Mouse (Mus musculus) heart, adult 2 months (tissue): ENCODE results near the gene Crkl. TPM values are rescaled to one million over a fixed set of nuclear protein-coding genes. Genes with fewer than 3 reads are reported as not detected.
"Not testable (repeated sequence)": the region's sequence is repeated elsewhere in the genome, so short reads cannot be mapped to it uniquely, and the experiment has no call there.

ENCODE experiments used
- DNase-seq, 2 experiments: peaks; one replicate each; pipeline ENCODE4 v3.0.0; 2021
- H3K27ac ChIP-seq: fragments of 200-600 bp; 2 replicates; pipeline ENCODE4 v1.8.1; 2022
- H3K27me3 ChIP-seq: fragments of 200-500 bp; 2 replicates; pipeline ENCODE4 v1.6.1; 2012; ENCODE audit warnings: mild to moderate bottlenecking, low read length, inconsistent platforms, mixed read lengths; ENCODE audit not compliant: control insufficient read depth, insufficient read depth
- H3K36me3 ChIP-seq: fragments of 200-500 bp; 2 replicates; pipeline ENCODE4 v1.6.1; 2012; ENCODE audit warnings: low read length, inconsistent platforms; ENCODE audit not compliant: control insufficient read depth, insufficient read depth
- H3K4me1 ChIP-seq: fragments of 200-500 bp; 2 replicates; pipeline ENCODE4 v1.6.1; 2011; ENCODE audit warnings: low read length; ENCODE audit not compliant: control insufficient read depth, insufficient read depth
- H3K4me3 ChIP-seq: fragments of 200-600 bp; 2 replicates; pipeline ENCODE4 v1.8.1; 2022
- H3K79me2 ChIP-seq: fragments of 200-500 bp; replicated peaks from 2 replicates; pipeline ENCODE4 v1.6.1; 2012; ENCODE audit warnings: mild to moderate bottlenecking, inconsistent platforms, low read length, moderate library complexity, mixed read lengths; ENCODE audit not compliant: control insufficient read depth, insufficient read depth
- H3K9ac ChIP-seq: fragments of 200-500 bp; 2 replicates; pipeline ENCODE4 v1.6.1; 2012; ENCODE audit warnings: low read depth, mild to moderate bottlenecking, control low read depth, inconsistent platforms, low read length, mixed read lengths
- CTCF ChIP-seq: fragments of 200-600 bp; IDR thresholded peaks from 2 replicates; pipeline ENCODE4 v1.8.1; 2022; ENCODE audit warnings: antibody characterized with exemption, mild to moderate bottlenecking, moderate library complexity
- EP300 ChIP-seq: fragments of 200-500 bp; IDR thresholded peaks from 2 replicates; pipeline ENCODE4 v1.6.1; 2011; ENCODE audit warnings: low read depth, low read length, control low read depth; ENCODE audit not compliant: insufficient read depth
- POLR2A ChIP-seq: fragments of 200-500 bp; IDR thresholded peaks from 2 replicates; pipeline ENCODE4 v1.6.1; 2011; ENCODE audit warnings: mild to moderate bottlenecking, low read depth, low read length, control low read depth; ENCODE audit not compliant: insufficient read depth
- WGBS: fragments of 180-500 bp; shearing (Covaris S2); methylation state at CpG from one replicate; pipeline ENCODE4 v1.1.7; 2018; 5-methylcytosine and 5-hydroxymethylcytosine counted together
- intact Hi-C: fragments of 180-260 bp; cut with DNase I; formaldehyde crosslinking; loops from one replicate; pipeline ENCODE4 v1.15.1; 2025
- polyA plus RNA-seq: library from polyadenylated mRNA; depleted of rRNA; stranded (reverse); fragments of >200 nt; gene quantifications from 2 replicates; pipeline ENCODE4 v1.2.3, GENCODE M21; 2012
- total RNA-seq, 2 experiments: library from RNA; stranded (reverse); gene quantifications; 2 replicates each; pipeline ENCODE4 v1.2.3; 2021

Crkl gene
- total and polyA plus RNA-seq, 3 experiments, result 26.2 to 31.2 (median 27.2) TPM

DNA sequence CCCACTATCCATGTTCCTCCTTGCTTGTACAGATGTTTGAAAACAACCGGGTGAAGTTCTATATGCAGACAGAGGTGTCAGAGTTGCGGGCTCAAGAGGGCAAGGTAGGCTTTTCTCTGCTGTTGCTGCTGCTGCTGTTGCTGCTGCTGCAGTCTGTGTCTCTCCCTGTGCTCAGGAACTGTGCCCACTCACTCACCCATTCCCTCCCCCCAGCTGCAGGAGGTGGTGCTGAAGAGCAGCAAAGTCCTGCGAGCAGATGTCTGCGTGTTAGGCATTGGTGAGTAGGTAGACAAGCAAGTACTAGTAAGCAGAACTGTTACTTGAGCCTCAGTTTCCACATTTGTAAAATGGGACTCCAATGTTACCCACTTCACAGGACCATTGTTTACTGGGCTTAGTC is 50.9 kb downstream of the Crkl start:
- H3K36me3 ChIP-seq, result no peaks in the 10 kb centered on the region
- no peak for DNase-seq
- no peak overlapping the region for H3K9ac ChIP-seq
- H3K4me1 ChIP-seq, result no peaks in the 10 kb centered on the region
- no peak overlapping the region for H3K4me3 ChIP-seq
- intact Hi-C loops, result no loop called here
- WGBS, result 63% methylated on average over 4 of the region's 4 CpGs
- no peaks in the 10 kb centered on the region for H3K79me2 ChIP-seq
- TF ChIP-seq POLR2A, result no peak
- TF ChIP-seq EP300, result no peak
- no peak for TF ChIP-seq CTCF
- no peak overlapping the region for H3K27ac ChIP-seq
- H3K27me3 ChIP-seq, result no peaks in the 10 kb centered on the region

DNA sequence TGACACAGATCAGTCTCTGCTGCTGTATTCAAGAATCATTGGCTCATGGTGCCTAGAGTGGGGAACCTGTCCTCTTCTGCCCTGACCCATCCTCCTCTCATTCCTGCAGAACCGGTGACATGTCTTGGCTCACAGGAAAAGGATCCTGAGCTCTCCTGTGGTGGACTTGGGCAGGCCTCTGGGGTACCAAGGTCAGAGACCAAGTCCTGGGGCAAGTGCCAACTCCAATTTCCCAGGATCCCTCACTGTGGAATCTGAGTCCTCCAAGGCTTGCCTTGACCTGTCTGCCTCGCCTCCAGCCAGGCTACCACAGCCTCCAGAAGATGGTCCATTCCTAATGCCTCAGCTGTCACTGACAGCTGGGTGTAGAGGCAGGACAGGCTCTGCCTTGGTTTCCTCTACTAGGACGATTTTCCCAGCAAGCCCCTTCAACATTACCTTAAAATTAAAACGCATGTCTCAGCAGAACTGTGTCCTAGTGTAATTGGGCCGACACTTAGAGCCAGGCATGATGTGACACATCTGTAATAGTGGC is 55.3 kb downstream of the Crkl start:
- no peak overlapping the region for H3K9ac ChIP-seq
- no peaks in the 10 kb centered on the region for H3K27me3 ChIP-seq
- DNase-seq, result no peak
- intact Hi-C loops, result no loop called here
- no peak overlapping the region for H3K27ac ChIP-seq
- WGBS, result 73% methylated on average over 5 of the region's 5 CpGs
- H3K79me2 ChIP-seq, result no peaks in the 10 kb centered on the region
- TF ChIP-seq EP300 (no peak), CTCF (no peak)
- H3K4me1 ChIP-seq, result peaks cover 3% of the 10 kb centered on the region
- no peak overlapping the region for H3K4me3 ChIP-seq
- H3K36me3 ChIP-seq, result no peaks in the 10 kb centered on the region

DNA sequence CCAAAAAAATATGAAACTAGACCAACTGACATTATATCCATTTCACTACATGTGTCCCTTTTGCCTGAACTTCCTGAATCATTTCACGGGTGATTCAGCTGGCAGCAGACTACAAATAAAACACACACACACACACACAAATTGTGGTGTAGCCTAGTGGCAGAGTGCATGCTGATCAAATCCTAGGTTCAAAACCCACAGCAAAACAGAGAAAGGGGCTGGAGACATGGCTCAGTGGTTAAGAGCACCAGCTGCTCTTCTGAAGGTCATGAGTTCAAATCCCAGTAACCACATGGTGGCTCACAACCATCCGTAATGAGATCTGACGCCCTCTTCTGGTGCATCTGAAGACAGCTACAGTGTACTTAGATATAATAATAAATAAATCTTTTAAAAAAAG is 56.2 kb downstream of the Crkl start:
- intact Hi-C loops, result loop anchor here (1.0 to 2.0 kb wide), 2 partner anchors 23 to 55 kb away; partner anchors contain the start of gene Thap7
- H3K4me1 ChIP-seq, H3K27me3 ChIP-seq, H3K36me3 ChIP-seq, DNase-seq, H3K9ac ChIP-seq, H3K79me2 ChIP-seq: not testable (repeated sequence)
- Histone ChIP-seq H3K27ac (peak overlapping the region; percentile 95), H3K4me3 (peak overlapping the region; percentile 80)
- WGBS, result 20% methylated on average over 3 of the region's 3 CpGs

DNA sequence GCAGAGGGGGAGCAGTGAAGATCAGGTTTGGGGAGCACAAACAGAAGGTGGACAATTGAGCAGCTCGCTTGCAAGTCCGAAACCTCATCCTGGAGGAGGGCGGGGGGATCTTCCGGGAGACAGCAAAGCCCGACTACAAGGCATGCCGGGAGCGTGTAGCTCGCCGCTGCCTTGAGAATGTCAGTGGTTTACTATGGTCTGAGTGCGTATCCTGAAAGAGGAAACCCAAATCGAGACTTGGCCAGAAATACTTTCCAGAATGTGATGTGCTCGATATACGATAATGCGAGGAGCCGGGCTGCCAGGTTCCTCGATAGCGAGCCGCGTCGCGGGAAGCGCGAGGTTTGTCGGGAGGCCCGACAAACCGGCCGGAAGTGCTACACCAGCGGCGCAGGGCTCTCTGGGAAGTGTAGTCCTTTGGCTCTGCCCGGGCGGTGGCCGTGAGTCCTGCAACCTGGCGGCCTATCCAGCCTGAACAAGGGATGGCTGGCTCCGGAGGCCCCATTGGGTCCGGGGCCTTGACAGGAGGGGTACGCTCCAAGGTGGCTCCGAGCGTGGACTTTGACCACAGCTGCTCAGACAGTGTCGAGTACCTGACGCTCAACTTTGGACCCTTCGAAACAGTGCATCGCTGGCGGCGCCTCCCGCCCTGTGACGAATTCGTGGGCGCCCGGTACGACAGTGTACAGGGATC is 56.9 kb downstream of the Crkl start, which contains the start of gene Lztr1:
Lztr1 (plus strand) TSS at position 143 of the 694 bp plus-strand sequence.
- Histone ChIP-seq H3K4me3 (peak within 1 kb of the TSS; percentile 80), H3K4me1 (peaks cover 3% of the 10 kb centered on the region), H3K79me2 (no peaks in the 10 kb centered on the region), H3K27ac (peak within 1 kb of the TSS; percentile 95), H3K9ac (peak within 1 kb of the TSS; percentile 76), H3K27me3 (no peaks in the 10 kb centered on the region), H3K36me3 (no peaks in the 10 kb centered on the region)
- TF ChIP-seq EP300, result no peak
- peak; percentile 44 for TF ChIP-seq CTCF
- peak; percentile 87 for TF ChIP-seq POLR2A
- WGBS, result under 1% methylated on average over 50 of the region's 50 CpGs
- intact Hi-C loops, result loop anchor here (1.0 to 2.0 kb wide), 2 partner anchors 23 to 56 kb away; partner anchors contain the start of gene Thap7
- DNase-seq, result peak; percentile 93

DNA sequence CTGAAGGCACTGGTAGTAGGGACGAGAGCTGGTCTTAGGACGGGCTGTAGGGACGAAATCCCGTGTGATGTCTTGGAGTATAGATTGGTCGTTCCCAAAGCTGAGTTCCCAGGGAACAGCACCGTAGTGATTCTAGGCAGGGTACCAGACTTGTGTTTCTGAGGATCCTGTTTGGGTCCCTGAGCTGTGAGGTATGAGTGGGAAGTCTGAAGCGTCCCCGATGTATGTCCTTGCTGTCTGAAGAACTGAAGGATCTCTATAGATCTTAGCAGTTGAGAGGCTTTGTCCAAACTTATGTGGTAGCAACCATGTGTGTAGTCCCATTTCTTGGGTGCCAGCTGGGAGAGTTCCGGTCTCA is 57.4 kb downstream of the Crkl start:
- peaks cover 3% of the 10 kb centered on the region for H3K4me1 ChIP-seq
- H3K79me2 ChIP-seq, result no peaks in the 10 kb centered on the region
- peak overlapping the region; percentile 76 for H3K9ac ChIP-seq
- intact Hi-C loops, result loop anchor here (2.0 kb wide), 1 partner anchor 56 kb away; no protein-coding TSS in a partner anchor
- H3K27me3 ChIP-seq, result no peaks in the 10 kb centered on the region
- H3K36me3 ChIP-seq, result no peaks in the 10 kb centered on the region
- H3K27ac ChIP-seq, result peak overlapping the region; percentile 95
- H3K4me3 ChIP-seq, result peak overlapping the region; percentile 80
- TF ChIP-seq POLR2A, result no peak
- TF ChIP-seq CTCF, result no peak
- no peak for TF ChIP-seq EP300
- no peak for DNase-seq
- WGBS, result 7% methylated on average over 9 of the region's 9 CpGs

DNA sequence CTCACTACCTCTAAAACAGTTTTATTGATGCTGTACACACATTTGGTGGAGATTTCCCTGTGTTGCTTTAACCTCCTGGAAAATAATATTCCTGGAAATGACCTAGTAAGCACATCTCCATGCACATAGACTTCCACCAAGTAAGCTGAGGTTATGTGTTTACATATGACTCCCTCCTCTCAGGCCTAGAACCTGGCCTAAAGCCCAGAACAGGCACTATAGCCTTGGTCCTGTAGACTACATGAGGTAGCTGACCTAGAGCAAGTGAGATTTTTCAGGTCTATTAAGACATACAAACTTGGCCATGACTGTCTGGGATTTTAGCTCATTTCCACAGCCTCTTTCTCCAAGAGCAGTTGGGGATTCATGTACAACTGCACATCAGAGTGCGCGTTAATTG is 58.4 kb downstream of the Crkl start:
- no peak overlapping the region for H3K4me3 ChIP-seq
- no peaks in the 10 kb centered on the region for H3K79me2 ChIP-seq
- no peaks in the 10 kb centered on the region for H3K27me3 ChIP-seq
- no peak overlapping the region for H3K27ac ChIP-seq
- no peak for DNase-seq
- intact Hi-C loops, result no loop called here
- peaks cover 3% of the 10 kb centered on the region for H3K4me1 ChIP-seq
- TF ChIP-seq POLR2A, result no peak
- no peak for TF ChIP-seq EP300
- no peak for TF ChIP-seq CTCF
- no peak overlapping the region for H3K9ac ChIP-seq
- no peaks in the 10 kb centered on the region for H3K36me3 ChIP-seq
- WGBS, result 100% methylated on average over 2 of the region's 2 CpGs
